Mouse (Mus musculus): ENCODE measurements around the gene Il19. TPM values are rescaled to one million over a fixed set of nuclear protein-coding genes. Genes with fewer than 3 reads are reported as not detected.

The Il19 gene
- polyA plus RNA-seq (2015; fragmentation: Nextera tagmentation; extraction: Ambion mirVana): not detected in 2 replicates

DNA sequence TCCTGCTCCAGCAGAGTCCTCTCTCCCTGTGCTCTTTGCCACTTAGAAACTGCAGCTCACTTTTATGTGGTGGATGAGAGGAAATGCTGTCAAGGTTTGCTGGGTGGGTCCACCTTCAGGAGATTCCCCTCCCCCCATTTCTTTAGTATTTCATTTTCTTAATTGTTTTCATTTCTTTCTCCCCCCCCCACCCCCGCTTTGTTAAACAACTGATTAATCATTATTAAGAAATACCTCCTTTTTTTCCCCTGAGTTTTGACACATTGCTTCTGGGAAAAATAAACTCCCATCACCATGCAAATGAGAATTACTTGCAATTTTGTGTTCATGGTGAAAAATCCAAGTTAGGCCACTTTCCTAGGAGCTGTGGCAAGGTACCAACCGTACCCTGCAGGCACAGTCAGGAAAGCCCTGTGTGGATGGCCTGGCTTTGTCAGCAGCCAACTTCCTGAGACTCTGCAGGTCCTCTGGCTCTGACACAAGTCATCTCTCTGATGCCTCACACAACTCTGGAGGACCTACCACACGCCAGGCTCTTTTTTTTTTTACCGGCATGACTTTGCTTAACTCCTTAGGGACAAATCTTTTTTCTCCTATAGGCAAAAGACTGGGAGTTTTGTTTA is at the start of gene Il19:
Gene Il19 (minus strand): TSS at position 51 of the 623 bp plus-strand sequence.

DNA sequence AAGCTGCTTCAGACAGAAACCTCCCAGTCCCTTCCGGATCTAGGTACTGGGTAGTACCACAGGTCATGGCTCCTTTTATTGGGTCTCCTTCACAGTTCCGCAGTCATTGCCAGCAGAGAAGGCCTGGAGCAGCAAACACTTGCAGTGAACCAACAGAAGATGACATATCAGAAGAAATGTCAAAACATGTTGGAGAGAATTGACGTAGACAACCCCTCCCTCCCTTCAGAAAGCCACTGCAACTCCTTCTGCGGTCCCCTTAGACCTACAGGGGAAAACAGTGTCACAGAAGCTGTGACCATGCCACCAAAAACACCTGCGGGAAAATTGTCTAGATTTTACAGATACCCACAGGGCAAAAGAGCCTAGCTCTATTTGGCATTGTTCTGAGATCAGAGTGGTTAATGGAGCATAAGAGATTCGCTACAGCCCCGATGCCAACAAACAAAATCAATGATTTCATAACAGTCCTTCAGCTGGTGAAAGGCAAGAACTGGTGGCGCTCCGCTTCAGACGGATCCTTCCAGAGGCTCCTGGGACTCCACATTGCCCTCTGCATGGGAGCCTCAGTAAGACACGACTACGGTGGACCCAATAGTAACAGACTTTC is 28.4 kb downstream of the Il19 start, which contains the start of gene Il20:
Gene Il20 (minus strand): TSS at position 51 of the 610 bp plus-strand sequence.

DNA sequence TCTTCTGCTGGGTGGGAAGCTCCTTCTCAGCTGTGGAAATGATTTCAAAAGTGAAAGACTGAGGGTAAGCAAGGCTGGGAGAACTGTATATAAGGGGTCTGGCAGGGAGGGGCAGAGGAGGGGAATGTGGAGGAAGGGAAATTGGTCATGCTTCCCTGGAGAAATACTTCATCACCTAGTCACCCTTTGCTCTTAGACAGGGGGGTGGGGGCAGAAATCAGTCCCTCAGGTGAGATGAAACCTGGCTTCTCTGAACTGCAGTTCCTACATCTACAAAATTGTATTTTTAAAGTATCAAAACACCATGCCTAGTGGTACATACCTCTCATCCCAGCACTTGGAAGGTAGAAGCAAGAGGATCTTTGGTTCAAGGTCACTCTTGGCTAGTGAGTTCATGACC is 52.6 kb downstream of the Il19 start, which contains the start of gene Il24:
Gene Il24 (minus strand): TSS at position 101 of the 400 bp plus-strand sequence.

Other genes starting within 250 kb of the Il19 start
- gene Gm29427, start 224.3 kb downstream of the Il19 start, polyA plus RNA-seq (2015; fragmentation: Nextera tagmentation; extraction: Ambion mirVana): not detected in 2 replicates
- gene Yod1, start 222.8 kb downstream of the Il19 start, polyA plus RNA-seq (2015; fragmentation: Nextera tagmentation; extraction: Ambion mirVana): 8.1 and 9.7 TPM in 2 replicates
- 4.0 and 4.4 TPM in 2 replicates for gene Pfkfb2, start 210.9 kb downstream of the Il19 start, polyA plus RNA-seq (2015; fragmentation: Nextera tagmentation; extraction: Ambion mirVana)
- 41.6 and 52.3 TPM in 2 replicates for gene AA986860, start 208.1 kb downstream of the Il19 start, polyA plus RNA-seq (2015; fragmentation: Nextera tagmentation; extraction: Ambion mirVana)
- gene Fcamr, start 139.2 kb downstream of the Il19 start, polyA plus RNA-seq (2015; fragmentation: Nextera tagmentation; extraction: Ambion mirVana): 3.2 and 3.8 TPM in 2 replicates
- 2.8 and 3.0 TPM in 2 replicates for gene Pigr, start 113.4 kb downstream of the Il19 start, polyA plus RNA-seq (2015; fragmentation: Nextera tagmentation; extraction: Ambion mirVana)
- 2.5 and 3.4 TPM in 2 replicates for gene Fcmr, start 74.4 kb downstream of the Il19 start, polyA plus RNA-seq (2015; fragmentation: Nextera tagmentation; extraction: Ambion mirVana)
- not detected in 2 replicates for gene Il24, start 52.7 kb downstream of the Il19 start, polyA plus RNA-seq (2015; fragmentation: Nextera tagmentation; extraction: Ambion mirVana)
- gene Il20, start 28.7 kb downstream of the Il19 start, polyA plus RNA-seq (2015; fragmentation: Nextera tagmentation; extraction: Ambion mirVana): not detected in 2 replicates
- gene Il10, start 79.7 kb upstream of the Il19 start, polyA plus RNA-seq (2015; fragmentation: Nextera tagmentation; extraction: Ambion mirVana): 0.12 and 0.24 TPM in 2 replicates
- 90.5 and 95.5 TPM in 2 replicates for gene Mapkapk2, start 157.7 kb upstream of the Il19 start, polyA plus RNA-seq (2015; fragmentation: Nextera tagmentation; extraction: Ambion mirVana)
- 1.0 and 1.7 TPM in 2 replicates for gene Dyrk3, start 198.2 kb upstream of the Il19 start, polyA plus RNA-seq (2015; fragmentation: Nextera tagmentation; extraction: Ambion mirVana)
- 39.5 and 41.0 TPM in 2 replicates for gene Eif2d, start 213.1 kb upstream of the Il19 start, polyA plus RNA-seq (2015; fragmentation: Nextera tagmentation; extraction: Ambion mirVana)

All from urinary bladder, postnatal 0 days (tissue).